Mouse (Mus musculus): ENCODE measurements around the gene Jak2. TPM values are rescaled to one million over a fixed set of nuclear protein-coding genes. Genes with fewer than 3 reads are reported as not detected.

Gene Jak2
- total and polyA plus RNA-seq, 3 experiments = 4.3 to 19.5 (median 17.8) TPM

DNA sequence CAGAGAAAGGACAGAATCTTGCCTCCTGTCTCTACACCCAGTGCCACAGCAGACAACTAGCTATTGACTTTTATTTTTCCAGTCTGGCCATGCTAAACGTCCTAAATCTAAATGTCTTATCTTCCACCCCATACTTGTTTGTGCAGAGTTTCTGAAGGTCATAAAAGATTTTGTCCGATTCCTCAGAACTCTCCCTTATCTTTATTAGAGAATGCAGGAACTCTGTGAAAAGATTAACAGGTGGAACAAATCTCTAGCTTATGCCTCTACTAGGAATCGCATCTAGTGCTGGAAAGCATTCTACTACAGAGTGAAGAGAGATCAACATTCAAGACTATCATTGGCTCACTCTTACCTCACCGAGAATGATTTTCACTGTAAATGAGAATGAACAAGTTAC, 1.7 kb upstream of the Jak2 start:
- H3K27me3 ChIP-seq (ENCODE audit: control insufficient read depth, insufficient read depth, low read length) = no peaks in the 10 kb centered on the region
- intact Hi-C loops (cut with DNase I) = loop anchor here (5.0 to 10.0 kb wide), 7 partner anchors 108 to 785 kb away; partner anchors contain the start of genes 9930021J03Rik, Ak3, Cdc37l1 and Rcl1
- H3K79me2 ChIP-seq (replicated peaks; ENCODE audit: control insufficient read depth, insufficient read depth, low read length) = peaks cover 2% of the 10 kb centered on the region; the same call in 1 of the 2 replicates
- 40% methylated on average over 4 of the region's 4 CpGs for WGBS
- TF ChIP-seq POLR2A (IDR thresholded peaks at IDR 0.05; ENCODE audit: insufficient read depth, low read depth, low read length) = no peak
- TF ChIP-seq EP300 (IDR thresholded peaks at IDR 0.05; ENCODE audit: insufficient read depth, low read depth, low read length) = no peak
- TF ChIP-seq CTCF (IDR thresholded peaks at IDR 0.05) = no peak
- H3K4me1 ChIP-seq (ENCODE audit: control insufficient read depth, insufficient read depth, low read length) = peaks cover 7% of the 10 kb centered on the region
- DNase-seq = no peak
- peaks cover 10% of the 10 kb centered on the region for H3K36me3 ChIP-seq (ENCODE audit: control insufficient read depth, insufficient read depth, low read length)
- no peak overlapping the region for H3K27ac ChIP-seq
- no peak overlapping the region for H3K9ac ChIP-seq (ENCODE audit: low read depth, low read length)
- H3K4me3 ChIP-seq = no peak overlapping the region

DNA sequence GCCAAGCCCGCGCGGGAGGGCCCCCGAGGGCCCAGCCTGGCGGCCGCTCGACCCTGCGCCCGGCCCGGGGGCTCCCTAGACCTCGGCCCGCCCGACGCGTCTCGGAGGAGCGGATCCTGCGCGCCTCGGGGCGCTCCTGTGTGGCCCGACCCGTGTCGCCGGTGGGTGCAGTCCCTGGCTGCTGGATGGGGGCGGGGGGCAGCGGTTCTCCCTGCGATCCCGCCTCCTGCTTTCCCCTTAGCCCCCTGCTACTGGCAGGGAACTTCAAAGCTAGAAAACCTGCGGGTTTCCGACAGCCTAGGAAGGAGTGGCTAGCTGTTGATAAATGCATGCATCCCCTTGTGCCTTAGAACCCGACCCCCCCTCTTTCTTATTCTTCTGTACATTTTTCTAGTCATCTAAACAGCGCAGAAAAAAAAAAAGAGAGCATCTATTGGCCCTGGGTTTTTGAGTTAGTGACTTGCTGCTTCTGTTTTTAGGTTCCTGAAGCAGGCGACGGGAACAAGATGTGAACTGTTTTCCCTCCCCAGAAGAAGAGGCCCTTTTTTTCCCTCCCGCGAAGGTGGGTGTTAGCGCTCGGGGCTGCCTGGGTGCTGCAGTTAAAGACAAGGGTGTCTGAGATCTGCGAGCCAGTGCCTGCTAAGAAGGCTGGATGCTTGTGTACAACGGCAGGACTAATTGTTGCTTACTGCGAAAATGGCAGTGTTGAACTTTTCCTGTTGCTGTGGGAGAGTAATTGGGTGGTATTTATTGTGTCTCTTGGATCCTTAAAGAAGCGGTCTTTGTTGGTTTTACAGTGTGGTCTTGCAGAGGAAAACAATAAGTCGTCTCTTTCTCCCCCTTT, 552 bp downstream of the Jak2 start:
- Histone ChIP-seq H3K79me2 (replicated peaks; ENCODE audit: control insufficient read depth, insufficient read depth, low read length) (peaks cover 4% of the 10 kb centered on the region), H3K9ac (ENCODE audit: low read depth, low read length) (peak overlapping the region; percentile 99), H3K4me1 (ENCODE audit: control insufficient read depth, insufficient read depth, low read length) (peaks cover 11% of the 10 kb centered on the region), H3K4me3 (peak overlapping the region; percentile 94), H3K36me3 (ENCODE audit: control insufficient read depth, insufficient read depth, low read length) (peaks cover 18% of the 10 kb centered on the region), H3K27me3 (ENCODE audit: control insufficient read depth, insufficient read depth, low read length) (no peaks in the 10 kb centered on the region), H3K27ac (peak overlapping the region; percentile 97)
- 1% methylated on average over 44 of the region's 44 CpGs for WGBS
- peak in 1 of 2 experiments; percentile 51 for DNase-seq
- intact Hi-C loops (cut with DNase I) = loop anchor here (2.0 to 10.0 kb wide), 8 partner anchors 110 to 783 kb away; partner anchors contain the start of genes 9930021J03Rik, Ak3, Cdc37l1 and Rcl1
- no peak for TF ChIP-seq CTCF (IDR thresholded peaks at IDR 0.05)
- no peak for TF ChIP-seq POLR2A (IDR thresholded peaks at IDR 0.05; ENCODE audit: insufficient read depth, low read depth, low read length)
- TF ChIP-seq EP300 (IDR thresholded peaks at IDR 0.05; ENCODE audit: insufficient read depth, low read depth, low read length) = no peak

DNA sequence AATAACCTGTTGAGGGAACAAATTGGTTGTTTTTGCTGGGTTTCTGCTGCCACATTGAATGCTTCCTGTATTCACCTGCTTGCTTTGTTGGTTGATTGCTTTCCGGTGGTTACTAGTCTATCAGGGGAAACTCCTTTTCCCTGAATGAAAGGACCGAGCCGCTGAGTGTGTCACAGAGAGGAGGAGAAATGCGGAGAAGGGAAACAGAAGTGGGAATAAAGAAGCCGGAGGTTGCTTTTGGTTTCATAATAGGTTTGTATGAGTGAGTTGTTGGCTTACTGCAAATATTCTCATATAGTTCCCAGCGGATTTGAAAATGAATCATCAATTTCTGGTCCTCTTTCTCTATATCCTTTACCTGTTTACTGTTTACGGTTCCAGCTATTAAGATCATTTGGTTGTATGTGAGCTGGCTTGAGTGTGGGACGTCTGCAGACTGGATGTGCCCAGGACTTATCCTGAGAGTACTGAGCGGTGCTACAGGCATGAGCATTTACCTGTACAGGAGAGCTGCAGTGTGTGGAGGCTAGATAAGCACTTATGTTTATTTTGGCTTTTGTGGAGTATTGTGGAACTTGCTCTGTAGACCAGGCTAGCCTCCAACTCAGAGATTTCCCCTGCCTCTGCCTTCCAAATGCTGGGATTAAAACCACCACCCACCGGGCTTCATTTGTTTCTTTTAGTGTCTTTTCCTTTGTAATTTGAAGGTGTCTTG, 1.4 kb downstream of the Jak2 start:
- intact Hi-C loops (cut with DNase I) = loop anchor here (1.0 to 10.0 kb wide), 10 partner anchors 38 to 782 kb away; partner anchors contain the start of genes 9930021J03Rik, Ak3, Cdc37l1 and Rcl1
- WGBS = 23% methylated on average over 10 of the region's 10 CpGs
- Histone ChIP-seq H3K36me3 (ENCODE audit: control insufficient read depth, insufficient read depth, low read length) (peaks cover 18% of the 10 kb centered on the region), H3K9ac (ENCODE audit: low read depth, low read length) (peak overlapping the region; percentile 99), H3K79me2 (replicated peaks; ENCODE audit: control insufficient read depth, insufficient read depth, low read length) (peaks cover 5% of the 10 kb centered on the region), H3K4me3 (peak overlapping the region; percentile 94), H3K27me3 (ENCODE audit: control insufficient read depth, insufficient read depth, low read length) (no peaks in the 10 kb centered on the region), H3K27ac (peak overlapping the region; percentile 97), H3K4me1 (ENCODE audit: control insufficient read depth, insufficient read depth, low read length) (peaks cover 11% of the 10 kb centered on the region)
- no peak for DNase-seq
- no peak for TF ChIP-seq POLR2A (IDR thresholded peaks at IDR 0.05; ENCODE audit: insufficient read depth, low read depth, low read length)

DNA sequence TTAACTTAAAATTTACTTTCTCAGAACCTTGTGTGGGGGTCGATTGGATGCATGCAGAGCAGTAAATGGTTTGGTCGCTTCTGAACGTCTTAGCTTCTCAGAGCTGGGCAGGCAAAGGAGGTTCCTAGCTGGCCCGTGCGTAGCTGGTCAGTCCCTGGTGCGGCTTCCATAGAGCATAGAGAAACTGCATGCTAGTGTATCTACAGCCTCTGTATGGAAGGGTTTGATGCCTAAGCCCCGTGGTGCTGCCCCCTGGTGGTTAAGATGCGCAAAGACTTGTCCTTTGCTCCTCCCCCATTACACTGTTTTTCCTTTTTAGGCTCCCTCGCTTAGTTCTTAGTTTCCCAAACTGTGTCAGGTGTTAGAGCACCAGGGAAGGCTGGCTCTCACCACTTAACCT, 2.1 kb downstream of the Jak2 start:
- H3K27ac ChIP-seq = peak overlapping the region; percentile 15
- peaks cover 8% of the 10 kb centered on the region for H3K79me2 ChIP-seq (replicated peaks; ENCODE audit: control insufficient read depth, insufficient read depth, low read length)
- WGBS = 3% methylated on average over 9 of the region's 9 CpGs
- no peaks in the 10 kb centered on the region for H3K27me3 ChIP-seq (ENCODE audit: control insufficient read depth, insufficient read depth, low read length)
- peak overlapping the region; percentile 94 for H3K4me3 ChIP-seq
- peak; percentile 83 for DNase-seq
- 0 out of 2 replicates have a peak overlapping the region, but pooled peaks have one; percentile 23 for H3K9ac ChIP-seq (ENCODE audit: low read depth, low read length)
- intact Hi-C loops (cut with DNase I) = loop anchor here (1.0 to 10.0 kb wide), 10 partner anchors 38 to 781 kb away; partner anchors contain the start of genes 9930021J03Rik, Ak3, Cdc37l1 and Rcl1
- peaks cover 18% of the 10 kb centered on the region for H3K36me3 ChIP-seq (ENCODE audit: control insufficient read depth, insufficient read depth, low read length)
- peaks cover 11% of the 10 kb centered on the region for H3K4me1 ChIP-seq (ENCODE audit: control insufficient read depth, insufficient read depth, low read length)
- TF ChIP-seq POLR2A (IDR thresholded peaks at IDR 0.05; ENCODE audit: insufficient read depth, low read depth, low read length) = peak; percentile 51; the same call in 1 of the 2 replicates
- TF ChIP-seq CTCF (IDR thresholded peaks at IDR 0.05) = peak; percentile 100; the same call in 1 of the 2 replicates
- TF ChIP-seq EP300 (IDR thresholded peaks at IDR 0.05; ENCODE audit: insufficient read depth, low read depth, low read length) = peak; percentile 83; the same call in 1 of the 2 replicates

DNA sequence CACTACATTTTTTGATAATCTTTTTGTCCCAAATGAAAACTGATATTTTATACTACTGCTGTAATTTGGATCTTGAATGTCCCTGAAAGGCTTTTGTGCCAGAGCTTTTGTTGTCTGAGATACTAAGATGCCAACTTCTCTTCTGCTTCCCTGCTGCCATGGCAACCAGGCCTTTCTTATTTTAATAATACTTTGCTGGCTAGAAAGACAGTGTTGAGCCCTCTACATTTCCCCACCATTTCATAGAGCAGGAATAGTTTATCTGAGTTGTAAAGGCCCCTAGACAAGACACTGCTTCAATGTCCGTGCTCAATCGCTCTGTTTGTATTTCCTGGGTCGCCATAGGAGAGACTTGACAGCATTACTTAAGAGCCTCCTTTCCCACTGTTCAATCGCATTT, 3.0 kb downstream of the Jak2 start:
- no peak overlapping the region; the same call in 1 of the 2 replicates for H3K27ac ChIP-seq
- H3K9ac ChIP-seq (ENCODE audit: low read depth, low read length) = no peak overlapping the region; the same call in 1 of the 2 replicates
- 62% methylated on average over 4 of the region's 4 CpGs for WGBS
- H3K36me3 ChIP-seq (ENCODE audit: control insufficient read depth, insufficient read depth, low read length) = peaks cover 18% of the 10 kb centered on the region
- no peak overlapping the region for H3K4me3 ChIP-seq
- DNase-seq = no peak
- H3K27me3 ChIP-seq (ENCODE audit: control insufficient read depth, insufficient read depth, low read length) = no peaks in the 10 kb centered on the region
- intact Hi-C loops (cut with DNase I) = loop anchor here (5.0 to 10.0 kb wide), 7 partner anchors 112 to 780 kb away; partner anchors contain the start of genes 9930021J03Rik, Ak3, Cdc37l1 and Rcl1
- H3K4me1 ChIP-seq (ENCODE audit: control insufficient read depth, insufficient read depth, low read length) = peaks cover 11% of the 10 kb centered on the region
- H3K79me2 ChIP-seq (replicated peaks; ENCODE audit: control insufficient read depth, insufficient read depth, low read length) = peaks cover 8% of the 10 kb centered on the region
- TF ChIP-seq POLR2A (IDR thresholded peaks at IDR 0.05; ENCODE audit: insufficient read depth, low read depth, low read length) (no peak), CTCF (IDR thresholded peaks at IDR 0.05) (no peak), EP300 (IDR thresholded peaks at IDR 0.05; ENCODE audit: insufficient read depth, low read depth, low read length) (no peak)
